Mouse (Mus musculus): ENCODE results near the gene Rufy2. TPM values are rescaled to one million over a fixed set of nuclear protein-coding genes. Genes with fewer than 3 reads are reported as not detected.
A peak's percentile ranks its signal among the peaks of the same experiment; 100 is the strongest.

Rufy2 gene
- polyA plus RNA-seq, 1 experiment from 2014 or later, result 55.8 TPM

DNA sequence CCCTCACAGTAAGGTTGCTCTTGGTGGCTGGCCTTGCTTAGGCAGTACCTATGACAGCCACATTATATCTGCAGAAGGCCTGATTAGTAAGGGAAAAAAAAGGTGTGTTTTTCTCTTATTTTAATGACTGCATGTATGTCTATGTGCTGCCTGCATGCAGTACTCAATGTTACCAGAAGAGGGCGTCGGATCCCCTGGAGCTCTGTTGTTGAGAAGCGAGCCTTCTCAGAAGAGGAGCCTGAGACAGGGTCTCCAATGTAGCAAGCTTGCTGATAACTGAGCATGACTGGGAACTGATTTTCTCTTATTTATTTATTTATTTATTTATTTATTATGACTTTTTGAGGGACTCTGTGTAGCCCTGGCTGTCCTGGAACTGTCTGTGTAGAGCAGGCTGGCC, 7.3 kb downstream of the Rufy2 start:
- H3K4me1 ChIP-seq (replicated peaks), result no peaks in the 10 kb centered on the region
- 23% methylated on average over 3 of the region's 3 CpGs for WGBS
- no peaks in the 10 kb centered on the region for H3K27me3 ChIP-seq
- H3K36me3 ChIP-seq, result peaks cover 95% of the 10 kb centered on the region
- ATAC-seq (ENCODE audit: low read depth), result no peak
- no peak overlapping the region for H3K4me3 ChIP-seq
- H3K27ac ChIP-seq (replicated peaks), result no peak overlapping the region
- no peak overlapping the region for H3K4me2 ChIP-seq
- no peaks in the 10 kb centered on the region for H3K9me3 ChIP-seq
- H3K9ac ChIP-seq, result no peak overlapping the region

GRCm38 (mm10) chr10:62990636-62991035, 10.6 kb downstream of the Rufy2 start:
- no peaks in the 10 kb centered on the region for H3K4me1 ChIP-seq (replicated peaks)
- 95% methylated on average over 15 of the region's 15 CpGs for WGBS
- H3K27me3 ChIP-seq, result no peaks in the 10 kb centered on the region
- no peak overlapping the region for H3K9ac ChIP-seq
- ATAC-seq (ENCODE audit: low read depth), result no peak
- no peaks in the 10 kb centered on the region for H3K9me3 ChIP-seq
- H3K4me3 ChIP-seq, result no peak overlapping the region
- no peak overlapping the region for H3K27ac ChIP-seq (replicated peaks)
- no peak overlapping the region for H3K4me2 ChIP-seq
- peaks cover 94% of the 10 kb centered on the region for H3K36me3 ChIP-seq

DNA sequence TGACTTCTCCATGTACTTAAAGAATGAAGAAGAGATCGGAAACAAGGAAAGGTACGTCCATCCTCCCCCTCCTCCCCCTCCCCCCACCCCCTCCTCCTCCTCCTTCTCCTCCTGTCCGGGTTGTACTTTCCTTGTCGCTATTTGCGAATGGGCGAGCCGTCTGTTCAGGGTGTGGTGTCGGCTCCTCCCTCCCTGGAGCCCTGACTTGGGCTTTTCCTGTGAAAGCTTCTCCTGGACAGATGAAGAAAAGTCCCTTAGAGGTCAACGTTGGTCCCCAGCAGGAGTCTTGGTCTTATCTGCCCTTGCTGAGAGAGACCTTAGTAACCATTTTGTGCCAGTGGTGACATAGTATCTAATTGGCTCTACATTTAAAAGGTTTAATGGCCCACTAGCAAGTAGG, 14.0 kb downstream of the Rufy2 start:
- WGBS, result 75% methylated on average over 8 of the region's 9 CpGs
- Histone ChIP-seq H3K9me3 (no peaks in the 10 kb centered on the region), H3K4me3 (no peak overlapping the region), H3K4me2 (no peak overlapping the region), H3K27ac (replicated peaks) (no peak overlapping the region), H3K27me3 (no peaks in the 10 kb centered on the region), H3K36me3 (peaks cover 94% of the 10 kb centered on the region), H3K9ac (no peak overlapping the region), H3K4me1 (replicated peaks) (no peaks in the 10 kb centered on the region)
- ATAC-seq (ENCODE audit: low read depth), result no peak

DNA sequence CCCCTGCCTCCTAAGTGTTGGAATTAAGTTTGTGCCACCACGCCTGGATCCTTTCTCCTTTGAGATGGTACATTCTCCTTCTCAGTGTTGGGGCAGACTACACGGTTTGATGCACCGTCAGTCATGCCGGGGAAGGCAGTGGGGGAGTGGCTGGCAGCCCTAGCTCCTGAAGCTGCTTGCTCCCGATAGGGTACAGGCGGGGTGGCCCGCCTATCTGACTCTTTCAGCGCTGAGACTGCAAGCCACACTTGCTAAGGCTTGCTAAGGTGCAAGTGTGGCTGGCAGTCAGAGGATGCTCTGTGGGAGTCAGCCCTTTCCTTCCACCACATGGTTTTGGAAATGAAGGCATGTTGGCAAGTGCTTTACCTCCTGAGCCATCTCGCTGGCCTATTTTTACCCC, 20.6 kb downstream of the Rufy2 start:
- Histone ChIP-seq H3K36me3 (peaks cover 93% of the 10 kb centered on the region), H3K4me3 (no peak overlapping the region), H3K27me3 (no peaks in the 10 kb centered on the region), H3K9ac (no peak overlapping the region), H3K4me1 (replicated peaks) (no peaks in the 10 kb centered on the region), H3K4me2 (no peak overlapping the region), H3K27ac (replicated peaks) (no peak overlapping the region), H3K9me3 (no peaks in the 10 kb centered on the region)
- no peak for ATAC-seq (ENCODE audit: low read depth)
- WGBS, result 81% methylated on average over 9 of the region's 9 CpGs

DNA sequence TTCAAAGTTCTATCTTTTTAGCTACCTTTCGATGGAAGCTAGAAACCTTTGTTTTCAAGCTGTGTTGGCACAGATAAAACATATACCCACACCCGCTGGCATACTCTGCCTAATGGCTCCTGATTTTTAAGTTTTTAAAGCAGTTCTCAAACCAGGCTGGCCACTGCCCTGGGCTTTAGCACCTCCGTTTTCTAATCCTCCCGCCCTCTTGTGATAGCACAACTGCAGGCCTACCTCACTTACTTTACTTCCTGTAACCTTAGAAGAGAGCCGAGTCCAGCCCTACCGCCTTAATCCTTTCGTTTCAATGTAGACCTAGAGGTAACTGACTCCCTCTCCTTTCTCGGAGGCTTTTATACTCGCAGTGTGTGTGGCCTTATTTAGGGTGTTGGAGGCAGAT, 23.2 kb downstream of the Rufy2 start:
- Histone ChIP-seq H3K9ac (no peak overlapping the region), H3K9me3 (no peaks in the 10 kb centered on the region), H3K4me1 (replicated peaks) (no peaks in the 10 kb centered on the region), H3K4me3 (no peak overlapping the region), H3K27me3 (no peaks in the 10 kb centered on the region), H3K36me3 (peaks cover 96% of the 10 kb centered on the region), H3K27ac (replicated peaks) (no peak overlapping the region), H3K4me2 (no peak overlapping the region)
- no peak for ATAC-seq (ENCODE audit: low read depth)
- 88% methylated on average over 9 of the region's 9 CpGs for WGBS

- H3K4me3 ChIP-seq, result no peak overlapping the region
- ATAC-seq (ENCODE audit: low read depth), result no peak
- no peak overlapping the region for H3K27ac ChIP-seq (replicated peaks)
- H3K9ac ChIP-seq, result no peak overlapping the region
- H3K27me3 ChIP-seq, result no peaks in the 10 kb centered on the region
- no peaks in the 10 kb centered on the region for H3K9me3 ChIP-seq
- no peak overlapping the region for H3K4me2 ChIP-seq
- peaks cover 96% of the 10 kb centered on the region for H3K36me3 ChIP-seq
- no peaks in the 10 kb centered on the region for H3K4me1 ChIP-seq (replicated peaks)
- WGBS, result 93% methylated on average over 9 of the region's 9 CpGs
Observed at GRCm38 (mm10) chr10:63004556-63004955, 24.5 kb downstream of the Rufy2 start.

- H3K9ac ChIP-seq, result no peak overlapping the region
- no peak for ATAC-seq (ENCODE audit: low read depth)
- no peak overlapping the region for H3K4me2 ChIP-seq
- H3K36me3 ChIP-seq, result peaks cover 94% of the 10 kb centered on the region
- no peaks in the 10 kb centered on the region for H3K4me1 ChIP-seq (replicated peaks)
- WGBS, result 75% methylated on average over 3 of the region's 3 CpGs
- no peak overlapping the region for H3K27ac ChIP-seq (replicated peaks)
- no peak overlapping the region for H3K4me3 ChIP-seq
- no peaks in the 10 kb centered on the region for H3K27me3 ChIP-seq
- no peaks in the 10 kb centered on the region for H3K9me3 ChIP-seq
Observed at GRCm38 (mm10) chr10:63008193-63008592, 28.2 kb downstream of the Rufy2 start.

DNA sequence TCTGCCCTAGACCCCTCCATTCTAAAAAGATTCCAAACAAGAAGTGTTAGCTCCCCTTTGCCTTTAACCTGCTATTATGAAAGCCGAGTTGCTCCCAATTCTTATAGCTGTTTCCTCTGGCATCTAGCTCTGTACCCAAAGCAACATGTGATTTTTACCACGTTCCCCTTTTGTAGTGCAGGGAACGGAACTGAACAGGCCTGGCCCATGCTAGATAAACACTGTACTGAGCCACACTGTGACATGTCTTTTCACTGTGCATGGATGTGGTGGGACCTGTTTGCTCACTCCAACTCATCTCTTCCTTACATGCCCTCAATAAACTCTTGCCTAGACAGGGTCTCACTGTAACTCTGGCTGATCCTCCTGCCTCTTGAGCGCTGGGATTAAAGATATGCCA, 30.2 kb downstream of the Rufy2 start:
- 0 out of 2 replicates have a peak, but pooled peaks have one; percentile 40 for ATAC-seq (ENCODE audit: low read depth)
- Histone ChIP-seq H3K4me3 (no peak overlapping the region), H3K4me1 (replicated peaks) (no peaks in the 10 kb centered on the region), H3K27ac (replicated peaks) (no peak overlapping the region), H3K9me3 (no peaks in the 10 kb centered on the region), H3K36me3 (peaks cover 94% of the 10 kb centered on the region), H3K27me3 (no peaks in the 10 kb centered on the region), H3K4me2 (no peak overlapping the region), H3K9ac (no peak overlapping the region)
- 87% methylated on average over 4 of the region's 4 CpGs for WGBS

GRCm38 (mm10) chr10:63011556-63011955, 31.5 kb downstream of the Rufy2 start:
- H3K27me3 ChIP-seq, result no peaks in the 10 kb centered on the region
- H3K27ac ChIP-seq (replicated peaks), result no peak overlapping the region
- H3K4me3 ChIP-seq, result no peak overlapping the region
- no peaks in the 10 kb centered on the region for H3K9me3 ChIP-seq
- 0 out of 2 replicates have a peak, but pooled peaks cover under 1% of the 10 kb centered on the region for H3K4me1 ChIP-seq (replicated peaks)
- H3K36me3 ChIP-seq, result peaks cover 94% of the 10 kb centered on the region
- H3K4me2 ChIP-seq, result no peak overlapping the region
- no peak overlapping the region for H3K9ac ChIP-seq
- 84% methylated on average over 6 of the region's 6 CpGs for WGBS
- ATAC-seq (ENCODE audit: low read depth), result no peak

GRCm38 (mm10) chr10:63013476-63013875, 33.5 kb downstream of the Rufy2 start:
- Histone ChIP-seq H3K4me1 (replicated peaks) (peaks cover 13% of the 10 kb centered on the region), H3K27me3 (no peaks in the 10 kb centered on the region), H3K4me3 (no peak overlapping the region), H3K9me3 (no peaks in the 10 kb centered on the region), H3K9ac (no peak overlapping the region), H3K27ac (replicated peaks) (no peak overlapping the region), H3K36me3 (peaks cover 88% of the 10 kb centered on the region), H3K4me2 (no peak overlapping the region)
- WGBS, result 78% methylated on average over 3 of the region's 3 CpGs
- ATAC-seq (ENCODE audit: low read depth), result no peak

- Histone ChIP-seq H3K27ac (replicated peaks) (no peak overlapping the region), H3K27me3 (no peaks in the 10 kb centered on the region), H3K4me1 (replicated peaks) (peaks cover 20% of the 10 kb centered on the region), H3K4me3 (no peak overlapping the region), H3K36me3 (peaks cover 83% of the 10 kb centered on the region), H3K4me2 (no peak overlapping the region), H3K9me3 (no peaks in the 10 kb centered on the region), H3K9ac (no peak overlapping the region)
- 90% methylated on average over 9 of the region's 9 CpGs for WGBS
- no peak for ATAC-seq (ENCODE audit: low read depth)
Observed at GRCm38 (mm10) chr10:63014168-63014567, 34.1 kb downstream of the Rufy2 start.

GRCm38 (mm10) chr10:63019304-63019703, 39.3 kb downstream of the Rufy2 start:
- ATAC-seq (ENCODE audit: low read depth), result no peak
- no peak overlapping the region for H3K4me3 ChIP-seq
- 73% methylated on average over 6 of the region's 6 CpGs for WGBS
- no peak overlapping the region for H3K9ac ChIP-seq
- no peak overlapping the region for H3K27ac ChIP-seq (replicated peaks)
- no peaks in the 10 kb centered on the region for H3K9me3 ChIP-seq
- H3K4me1 ChIP-seq (replicated peaks), result peaks cover 50% of the 10 kb centered on the region
- peak overlapping the region; percentile 84 for H3K4me2 ChIP-seq
- H3K27me3 ChIP-seq, result no peaks in the 10 kb centered on the region
- H3K36me3 ChIP-seq, result peaks cover 34% of the 10 kb centered on the region

- peaks cover 67% of the 10 kb centered on the region for H3K4me1 ChIP-seq (replicated peaks)
- peak overlapping the region; percentile 88 for H3K4me3 ChIP-seq
- ATAC-seq (ENCODE audit: low read depth), result no peak
- H3K36me3 ChIP-seq, result peaks cover 12% of the 10 kb centered on the region
- H3K9me3 ChIP-seq, result no peaks in the 10 kb centered on the region
- 59% methylated on average over 4 of the region's 4 CpGs for WGBS
- no peak overlapping the region for H3K27ac ChIP-seq (replicated peaks)
- peak overlapping the region; percentile 84 for H3K4me2 ChIP-seq
- H3K9ac ChIP-seq, result peak overlapping the region; percentile 99
- no peaks in the 10 kb centered on the region for H3K27me3 ChIP-seq
Observed at GRCm38 (mm10) chr10:63021702-63022101, 41.7 kb downstream of the Rufy2 start.
